27 mouse cellular contexts compared by ENCODE assay signal in genomic region chr4:18696246-18696645, GRCm38 (mm10).
"Had no signal": no experiment of that assay in that cellular context is flagged by ENCODE, and none has a peak within 500 bp of the region (broad histone marks: within the 10 kb centered on the region; RNA-seq: fewer than 3 reads in every experiment).

No protein-coding gene starts in this region.

- ATAC-seq: forebrain, embryonic 13.5 days; forebrain, embryonic 14.5 days; forebrain, embryonic 15.5 days; forebrain, embryonic 16.5 days; forebrain, postnatal 0 days had no signal

- H3K9me3 ChIP-seq: embryonic facial prominence, embryonic 12.5 days; embryonic facial prominence, embryonic 13.5 days; embryonic facial prominence, embryonic 15.5 days; forebrain, embryonic 10.5 days; forebrain, embryonic 12.5 days; forebrain, embryonic 13.5 days; forebrain, embryonic 15.5 days; heart, embryonic 10.5 days; heart, embryonic 12.5 days had no signal

- H3K4me3 ChIP-seq: embryonic facial prominence, embryonic 12.5 days; embryonic facial prominence, embryonic 13.5 days; embryonic facial prominence, embryonic 15.5 days; erythroblast, embryonic 14.5 days; forebrain, embryonic 10.5 days; forebrain, embryonic 12.5 days; forebrain, embryonic 13.5 days; forebrain, embryonic 15.5 days; gastrocnemius, adult 2 months; heart, adult 2 months; heart, embryonic 10.5 days; heart, embryonic 12.5 days had no signal

- DNase-seq: cerebellum, postnatal 10 days; cerebellum, postnatal 14 days; cerebellum, postnatal 25 days; cerebellum, postnatal 36 days; embryo, embryonic 11 days; forebrain, postnatal 0 days; gastrocnemius, adult 2 months; gastrocnemius, postnatal 10 days; gastrocnemius, postnatal 14 days; gastrocnemius, postnatal 25 days; gastrocnemius, postnatal 36 days; heart, adult 11 months; heart, adult 18-20 months; heart, adult 2 months had no signal

- H3K27ac ChIP-seq: embryonic facial prominence, embryonic 12.5 days; embryonic facial prominence, embryonic 13.5 days; embryonic facial prominence, embryonic 15.5 days; forebrain, embryonic 10.5 days; forebrain, embryonic 12.5 days; forebrain, embryonic 13.5 days; forebrain, embryonic 15.5 days; gastrocnemius, adult 2 months; heart, adult 2 months; heart, embryonic 10.5 days had no signal

- H3K4me2 ChIP-seq: embryonic facial prominence, embryonic 12.5 days; embryonic facial prominence, embryonic 13.5 days; embryonic facial prominence, embryonic 15.5 days; forebrain, embryonic 12.5 days; forebrain, embryonic 13.5 days; forebrain, embryonic 15.5 days; heart, embryonic 11.5 days; heart, embryonic 12.5 days had no signal

- H3K4me1 ChIP-seq: embryonic facial prominence, embryonic 12.5 days; embryonic facial prominence, embryonic 13.5 days; embryonic facial prominence, embryonic 15.5 days; forebrain, embryonic 10.5 days; forebrain, embryonic 12.5 days; forebrain, embryonic 13.5 days; forebrain, embryonic 15.5 days; heart, embryonic 10.5 days; heart, embryonic 12.5 days had no signal

- H3K27me3 ChIP-seq: embryonic facial prominence, embryonic 12.5 days; embryonic facial prominence, embryonic 13.5 days; embryonic facial prominence, embryonic 15.5 days; forebrain, embryonic 12.5 days; forebrain, embryonic 13.5 days; forebrain, embryonic 15.5 days; heart, embryonic 12.5 days had no signal

- H3K9ac ChIP-seq: embryonic facial prominence, embryonic 12.5 days; embryonic facial prominence, embryonic 13.5 days; embryonic facial prominence, embryonic 15.5 days; forebrain, embryonic 12.5 days; forebrain, embryonic 13.5 days; forebrain, embryonic 15.5 days; forebrain, postnatal 0 days; heart, embryonic 12.5 days had no signal

- H3K36me3 ChIP-seq: embryonic facial prominence, embryonic 12.5 days; embryonic facial prominence, embryonic 13.5 days; embryonic facial prominence, embryonic 15.5 days; forebrain, embryonic 10.5 days; forebrain, embryonic 12.5 days; forebrain, embryonic 15.5 days; heart, embryonic 10.5 days; heart, embryonic 12.5 days had no signal
